Mouse (Mus musculus) forebrain, postnatal 0 days (tissue): ENCODE data around the gene Cenpm. TPM values are rescaled to one million over a fixed set of nuclear protein-coding genes. Genes with fewer than 3 reads are reported as not detected.
A peak's percentile ranks its signal among the peaks of the same experiment; 100 is the strongest.

ENCODE experiments used
- ATAC-seq: fragments of 200-750 bp; cut with Nextera tagmentation; 2 replicates; pipeline ENCODE4 v1.8.0; 2017; ENCODE audit warnings: mild to moderate bottlenecking, moderate library complexity
- DNase-seq: peaks from one replicate; pipeline ENCODE4 v3.0.0-alpha.2; 2015
- H3K27ac ChIP-seq: fragments of 300-500 bp; sonication (generic); 2 replicates; pipeline ENCODE4 v1.5.1; 2014; ENCODE audit warnings: low read depth, mild to moderate bottlenecking, antibody characterized with exemption, low read length, moderate library complexity, mixed read lengths
- H3K27me3 ChIP-seq: fragments of 300-500 bp; sonication (generic); 2 replicates; pipeline ENCODE4 v1.6.1; 2014; ENCODE audit warnings: mild to moderate bottlenecking, low read length, mixed read lengths; ENCODE audit not compliant: insufficient read depth
- H3K36me3 ChIP-seq: fragments of 300-500 bp; sonication (generic); 2 replicates; pipeline ENCODE4 v1.6.1; 2014; ENCODE audit warnings: mild to moderate bottlenecking, moderate library complexity; ENCODE audit not compliant: insufficient read depth
- H3K4me1 ChIP-seq: fragments of 300-500 bp; sonication (generic); 2 replicates; pipeline ENCODE4 v1.6.1; 2014; ENCODE audit warnings: antibody characterized with exemption; ENCODE audit not compliant: insufficient read depth
- H3K4me2 ChIP-seq: fragments of 300-500 bp; sonication (generic); 2 replicates; pipeline ENCODE4 v1.6.1; 2014; ENCODE audit warnings: low read depth, mild to moderate bottlenecking, moderate library complexity
- H3K4me3 ChIP-seq: fragments of 300-500 bp; sonication (generic); 2 replicates; pipeline ENCODE4 v1.5.1; 2014; ENCODE audit warnings: low read depth, low read length, mixed read lengths
- H3K9ac ChIP-seq: fragments of 300-500 bp; sonication (generic); 2 replicates; pipeline ENCODE4 v1.6.1; 2014; ENCODE audit warnings: mild to moderate bottlenecking
- H3K9me3 ChIP-seq: fragments of 300-500 bp; sonication (generic); 2 replicates; pipeline ENCODE4 v1.6.1; 2016; ENCODE audit warnings: low read length
- CTCF ChIP-seq: sonication (generic); IDR thresholded peaks from 2 replicates; pipeline ENCODE4 v1.5.1; 2016; ENCODE audit warnings: antibody characterized with exemption, control low read depth, low read depth
- WGBS: fragments of 180-500 bp; shearing (Covaris S2); extraction: QIAGEN DNeasy Blood & Tissue Kit; methylation state at CpG from one replicate; pipeline ENCODE4 v1.1.7; 2014; 5-methylcytosine and 5-hydroxymethylcytosine counted together
- polyA plus RNA-seq: library from polyadenylated mRNA; unstranded; fragments of >200 nt; fragmentation: Nextera tagmentation; extraction: Ambion mirVana; gene quantifications from 2 replicates; pipeline ENCODE4 v1.2.1, GENCODE M21; 2015
- total RNA-seq: library from RNA; depleted of rRNA; stranded (reverse); fragments of >200 nt; gene quantifications from 2 replicates; pipeline ENCODE4 v1.2.3, GENCODE M21; 2014

The Cenpm gene
- total and polyA plus RNA-seq, 2 experiments from 2014 or later = 8.9 to 18.7 TPM

GRCm38 (mm10) chr15:82217039-82217438, 27.5 kb downstream of the Cenpm start:
- Histone ChIP-seq H3K9me3 (no peaks in the 10 kb centered on the region), H3K27ac (no peak overlapping the region), H3K27me3 (peaks cover 18% of the 10 kb centered on the region), H3K9ac (no peak overlapping the region), H3K4me1 (no peaks in the 10 kb centered on the region; the same call in 1 of the 2 replicates), H3K4me2 (no peak overlapping the region), H3K4me3 (no peak overlapping the region), H3K36me3 (no peaks in the 10 kb centered on the region)
- 22% methylated on average over 7 of the region's 7 CpGs for WGBS
- DNase-seq (no peak), ATAC-seq (peak; percentile 30; the same call in 1 of the 2 replicates)
- peak; percentile 34 for TF ChIP-seq CTCF

- WGBS = 35% methylated on average over 20 of the region's 20 CpGs
- no peaks in the 10 kb centered on the region for H3K36me3 ChIP-seq
- TF ChIP-seq CTCF = no peak
- no peak overlapping the region for H3K4me2 ChIP-seq
- no peak overlapping the region for H3K9ac ChIP-seq
- H3K4me3 ChIP-seq = no peak overlapping the region
- peaks cover 3% of the 10 kb centered on the region; the same call in 1 of the 2 replicates for H3K4me1 ChIP-seq
- H3K27me3 ChIP-seq = peaks cover 23% of the 10 kb centered on the region
- ATAC-seq (no peak), DNase-seq (no peak)
- H3K27ac ChIP-seq = no peak overlapping the region
- H3K9me3 ChIP-seq = no peaks in the 10 kb centered on the region
Measured at GRCm38 (mm10) chr15:82216142-82216827, 28.3 kb downstream of the Cenpm start.

- Histone ChIP-seq H3K9ac (no peak overlapping the region), H3K4me2 (no peak overlapping the region), H3K27me3 (peaks cover 31% of the 10 kb centered on the region), H3K27ac (no peak overlapping the region), H3K4me3 (no peak overlapping the region), H3K36me3 (no peaks in the 10 kb centered on the region), H3K9me3 (no peaks in the 10 kb centered on the region), H3K4me1 (peaks cover 3% of the 10 kb centered on the region; the same call in 1 of the 2 replicates)
- no peak for TF ChIP-seq CTCF
- no peak for DNase-seq
- 23% methylated on average over 11 of the region's 11 CpGs for WGBS
- no peak for ATAC-seq
Measured at GRCm38 (mm10) chr15:82215332-82216046, 29.1 kb downstream of the Cenpm start.

GRCm38 (mm10) chr15:82213222-82213621, 31.3 kb downstream of the Cenpm start:
- Histone ChIP-seq H3K27me3 (peaks cover 36% of the 10 kb centered on the region), H3K27ac (no peak overlapping the region), H3K36me3 (no peaks in the 10 kb centered on the region), H3K9ac (no peak overlapping the region), H3K9me3 (no peaks in the 10 kb centered on the region), H3K4me3 (no peak overlapping the region), H3K4me2 (no peak overlapping the region), H3K4me1 (peaks cover 3% of the 10 kb centered on the region; the same call in 1 of the 2 replicates)
- no peak for TF ChIP-seq CTCF
- ATAC-seq (no peak), DNase-seq (no peak)
- WGBS = 14% methylated on average over 4 of the region's 4 CpGs

GRCm38 (mm10) chr15:82212752-82213063, 31.8 kb downstream of the Cenpm start, which contains the start of gene Shisa8:
Gene Shisa8 (minus strand): TSS chr15:82212815.
- Histone ChIP-seq H3K4me2 (peak within 1 kb of the TSS; percentile 72), H3K27ac (no peak within 1 kb of the TSS), H3K9ac (peak within 1 kb of the TSS; percentile 37; the same call in 1 of the 2 replicates), H3K27me3 (peaks cover 36% of the 10 kb centered on the region), H3K36me3 (no peaks in the 10 kb centered on the region), H3K9me3 (no peaks in the 10 kb centered on the region), H3K4me3 (peak within 1 kb of the TSS; percentile 42), H3K4me1 (peaks cover 3% of the 10 kb centered on the region; the same call in 1 of the 2 replicates)
- WGBS = under 1% methylated on average over 21 of the region's 34 CpGs
- DNase-seq (no peak), ATAC-seq (peak; percentile 7; the same call in 1 of the 2 replicates)
- TF ChIP-seq CTCF = no peak

- WGBS = 1% methylated on average over 109 of the region's 112 CpGs
- Histone ChIP-seq H3K9me3 (no peaks in the 10 kb centered on the region), H3K36me3 (no peaks in the 10 kb centered on the region), H3K27ac (no peak overlapping the region), H3K4me1 (peaks cover 3% of the 10 kb centered on the region; the same call in 1 of the 2 replicates), H3K9ac (peak overlapping the region; percentile 37; the same call in 1 of the 2 replicates), H3K27me3 (peaks cover 36% of the 10 kb centered on the region), H3K4me3 (peak overlapping the region; percentile 42), H3K4me2 (peak overlapping the region; percentile 72)
- DNase-seq (no peak), ATAC-seq (peak; percentile 73)
- no peak for TF ChIP-seq CTCF
Measured at GRCm38 (mm10) chr15:82211911-82212751, 32.4 kb downstream of the Cenpm start.
